Mouse (Mus musculus) regulatory T cell (primary cell): ENCODE measurements around the gene Osbpl11.
"Not testable (repeated sequence)": the region's sequence is repeated elsewhere in the genome, so short reads cannot be mapped to it uniquely, and the experiment has no call there.

ENCODE experiments used
- in situ Hi-C: fragments of 300-600 bp; cut with MboI, MseI; formaldehyde crosslinking; loops from one replicate; pipeline ENCODE4 v1.15.1; 2025; ENCODE audit warnings: high pct_unique_total_duplicates

The Osbpl11 gene

GRCm38 (mm10) chr16:33177722-33178121, 7.1 kb upstream of the Osbpl11 start:
- in situ Hi-C loops: no loop called here

GRCm38 (mm10) chr16:33178278-33179074, 6.4 kb upstream of the Osbpl11 start:
- in situ Hi-C loops: no loop called here

- in situ Hi-C loops: not testable (repeated sequence)
These were observed 5.6 kb upstream of the Osbpl11 start for GRCm38 (mm10) chr16:33179222-33179621.

- in situ Hi-C loops: no loop called here
These were observed 5.0 kb upstream of the Osbpl11 start for GRCm38 (mm10) chr16:33179911-33180310.

GRCm38 (mm10) chr16:33180793-33181192, 4.1 kb upstream of the Osbpl11 start:
- in situ Hi-C loops: no loop called here

- in situ Hi-C loops: no loop called here
These were observed 583 bp downstream of the Osbpl11 start for GRCm38 (mm10) chr16:33185261-33186046.

- in situ Hi-C loops: no loop called here
These were observed 1.3 kb downstream of the Osbpl11 start for GRCm38 (mm10) chr16:33186134-33186533.

- in situ Hi-C loops: no loop called here
These were observed 3.2 kb downstream of the Osbpl11 start for GRCm38 (mm10) chr16:33188076-33188475.

GRCm38 (mm10) chr16:33191671-33192091, 6.8 kb downstream of the Osbpl11 start:
- in situ Hi-C loops: no loop called here

- in situ Hi-C loops: no loop called here
These were observed 7.4 kb downstream of the Osbpl11 start for GRCm38 (mm10) chr16:33192280-33192679.

- in situ Hi-C loops: no loop called here
These were observed 8.8 kb downstream of the Osbpl11 start for GRCm38 (mm10) chr16:33193649-33194048.

- in situ Hi-C loops: no loop called here
These were observed 10.9 kb downstream of the Osbpl11 start for GRCm38 (mm10) chr16:33195686-33196313.

GRCm38 (mm10) chr16:33196578-33196977, 11.7 kb downstream of the Osbpl11 start:
- in situ Hi-C loops: no loop called here

GRCm38 (mm10) chr16:33200589-33200988, 15.7 kb downstream of the Osbpl11 start:
- in situ Hi-C loops: no loop called here

- in situ Hi-C loops: no loop called here
These were observed 25.9 kb downstream of the Osbpl11 start for GRCm38 (mm10) chr16:33210812-33211211.

- in situ Hi-C loops: no loop called here
These were observed 31.6 kb downstream of the Osbpl11 start for GRCm38 (mm10) chr16:33216313-33217003.

GRCm38 (mm10) chr16:33217553-33218085, 32.7 kb downstream of the Osbpl11 start:
- in situ Hi-C loops: not testable (repeated sequence)

GRCm38 (mm10) chr16:33222482-33222881, 37.6 kb downstream of the Osbpl11 start:
- in situ Hi-C loops: no loop called here

- in situ Hi-C loops: no loop called here
These were observed 39.5 kb downstream of the Osbpl11 start for GRCm38 (mm10) chr16:33224381-33224780.

- in situ Hi-C loops: no loop called here
These were observed 49.3 kb downstream of the Osbpl11 start for GRCm38 (mm10) chr16:33234128-33234527.

GRCm38 (mm10) chr16:33236151-33236550, 51.3 kb downstream of the Osbpl11 start:
- in situ Hi-C loops: no loop called here
